Mouse (Mus musculus) brain, adult 2 months (tissue): ENCODE measurements around the gene Sntb2.
A peak's percentile ranks its signal among the peaks of the same experiment; 100 is the strongest.
"Not testable (repeated sequence)": the region's sequence is repeated elsewhere in the genome, so short reads cannot be mapped to it uniquely, and the experiment has no call there.

ENCODE experiments used
- DNase-seq: peaks from one replicate; pipeline ENCODE4 v3.0.0; 2011; ENCODE audit warnings: low read depth, low spot score

Gene Sntb2

GRCm38 (mm10) chr8:107033609-107034008 is 98.1 kb downstream of the Sntb2 start:
- DNase-seq, result not testable (repeated sequence)

GRCm38 (mm10) chr8:107035641-107036040 is 100.1 kb downstream of the Sntb2 start:
- no peak for DNase-seq

GRCm38 (mm10) chr8:107036626-107037025 is 101.1 kb downstream of the Sntb2 start:
- DNase-seq, result no peak

GRCm38 (mm10) chr8:107040632-107041031 is 105.1 kb downstream of the Sntb2 start:
- DNase-seq, result no peak

- no peak for DNase-seq
These were observed 109.9 kb downstream of the Sntb2 start for GRCm38 (mm10) chr8:107045478-107045877.

GRCm38 (mm10) chr8:107046976-107047375 is 111.4 kb downstream of the Sntb2 start:
- no peak for DNase-seq

GRCm38 (mm10) chr8:107048061-107048941 is 112.8 kb downstream of the Sntb2 start, which contains the start of gene Pdf:
Pdf (minus strand) TSS chr8:107048614.
- DNase-seq, result peak; percentile 95

- DNase-seq, result no peak
These were observed 113.9 kb downstream of the Sntb2 start for GRCm38 (mm10) chr8:107049480-107049879.

- no peak for DNase-seq
These were observed 116.5 kb downstream of the Sntb2 start for GRCm38 (mm10) chr8:107052046-107052445.

DNA sequence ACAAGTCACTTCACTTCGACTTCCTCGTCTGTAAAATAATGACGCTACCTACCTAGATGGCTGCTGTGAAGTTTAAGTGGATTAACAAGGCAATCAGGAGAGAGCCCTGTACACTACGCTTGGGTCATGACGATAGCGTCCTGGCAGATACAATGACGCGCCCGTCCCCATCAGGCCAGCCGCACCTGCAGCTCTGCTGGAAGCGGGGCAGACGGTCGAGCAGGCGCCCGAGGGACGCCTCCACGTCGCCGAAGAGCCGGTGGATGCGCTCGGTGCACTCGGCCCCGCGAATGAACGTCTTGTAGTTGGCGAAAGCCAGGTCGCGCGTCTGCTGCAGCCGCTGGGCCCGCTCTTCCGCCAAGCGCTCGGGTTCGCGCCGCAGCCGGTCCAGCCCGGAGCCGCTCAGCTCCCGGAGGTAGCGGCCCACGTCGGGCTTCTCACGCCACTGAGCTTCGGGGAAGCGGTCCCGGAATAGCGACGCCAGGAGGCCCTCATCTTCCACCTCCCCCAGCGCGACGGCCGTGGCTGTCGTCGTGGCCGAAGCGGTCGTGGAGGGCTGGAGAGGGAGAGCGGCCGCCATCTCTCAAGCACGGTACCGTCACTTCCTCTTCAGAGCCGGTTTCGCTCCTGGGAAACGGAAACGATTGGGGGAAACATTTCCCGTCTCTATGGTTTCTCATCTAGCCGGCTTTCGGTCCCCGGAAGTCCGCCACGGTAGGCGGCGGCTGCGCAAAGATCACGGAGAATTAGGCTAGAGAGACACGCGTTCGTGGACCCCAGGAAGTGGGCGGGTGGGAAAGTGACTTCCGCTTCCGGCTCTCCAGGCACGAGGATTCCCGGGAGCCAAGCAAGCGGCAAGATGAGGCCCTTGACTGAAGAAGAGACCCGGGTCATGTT is 120.8 kb downstream of the Sntb2 start, which contains the start of the genes Cog8 and Nip7:
Gene Cog8, minus strand, starts transcription at position 614 of the 897 bp plus-strand sequence.
Gene Nip7, plus strand, starts transcription at position 802 of the 897 bp plus-strand sequence.
- DNase-seq, result peak; percentile 99

DNA sequence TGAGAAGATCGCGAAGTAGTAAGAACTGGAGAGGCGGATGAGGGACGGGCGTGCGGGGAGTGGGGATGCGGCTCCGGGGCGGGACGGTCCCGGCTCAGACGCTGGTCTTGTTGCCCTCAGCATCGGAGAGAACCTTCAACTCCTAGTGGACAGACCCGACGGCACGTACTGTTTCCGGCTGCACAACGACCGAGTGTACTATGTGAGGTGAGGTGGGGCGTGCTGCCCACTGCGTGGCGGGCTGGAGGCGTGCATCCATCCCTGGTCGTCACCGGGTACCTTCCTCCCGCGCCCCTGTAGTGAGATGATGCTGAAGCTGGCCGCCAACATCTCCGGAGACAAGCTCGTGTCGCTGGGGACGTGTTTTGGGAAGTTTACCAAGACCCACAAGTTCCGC is 121.4 kb downstream of the Sntb2 start:
- DNase-seq, result no peak

DNA sequence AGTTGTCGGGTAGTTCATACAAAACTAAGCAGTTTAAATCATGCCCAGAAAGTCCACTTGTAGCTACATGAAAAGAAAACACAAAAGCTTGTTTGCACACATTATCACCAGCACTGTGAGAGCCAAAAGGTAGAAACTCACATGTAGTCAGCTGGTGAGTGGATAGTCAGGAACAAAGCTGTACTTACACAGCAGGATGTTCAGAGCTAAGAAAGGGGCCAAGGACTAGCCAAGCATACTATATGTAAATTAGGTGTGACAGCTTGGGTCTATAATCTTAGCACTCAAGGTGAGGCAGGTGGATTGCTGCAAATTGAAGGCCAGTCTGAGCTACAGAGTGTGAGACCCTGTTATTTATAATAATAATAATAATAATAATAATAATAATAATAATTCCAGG is 127.1 kb downstream of the Sntb2 start:
- DNase-seq, result no peak

- no peak for DNase-seq
These were observed 130.3 kb downstream of the Sntb2 start, which contains the start of gene Tmed6 for GRCm38 (mm10) chr8:107065511-107066496. Tmed6 (minus strand) TSS chr8:107065644.
